Mouse (Mus musculus) layer of hippocampus, postnatal 25 days (tissue): Measurements from ENCODE around the gene Nipa2. TPM values are rescaled to one million over a fixed set of nuclear protein-coding genes. Genes with fewer than 3 reads are reported as not detected.

Experiments
- DNase-seq, 2 experiments: peaks; one replicate each; pipeline ENCODE4 v3.0.0; 2022; ENCODE audit warnings: mixed read lengths in 2 of 2, low spot score in 1 of 2; ENCODE audit errors: extremely low spot score in 1 of 2
- total RNA-seq, 2 experiments: library from RNA; stranded (reverse); gene quantifications; 2 replicates each; pipeline ENCODE4 v1.2.3; 2021

The Nipa2 gene
- 10 to 100 TPM; 50.9 to 51.0 TPM for total RNA-seq

DNA sequence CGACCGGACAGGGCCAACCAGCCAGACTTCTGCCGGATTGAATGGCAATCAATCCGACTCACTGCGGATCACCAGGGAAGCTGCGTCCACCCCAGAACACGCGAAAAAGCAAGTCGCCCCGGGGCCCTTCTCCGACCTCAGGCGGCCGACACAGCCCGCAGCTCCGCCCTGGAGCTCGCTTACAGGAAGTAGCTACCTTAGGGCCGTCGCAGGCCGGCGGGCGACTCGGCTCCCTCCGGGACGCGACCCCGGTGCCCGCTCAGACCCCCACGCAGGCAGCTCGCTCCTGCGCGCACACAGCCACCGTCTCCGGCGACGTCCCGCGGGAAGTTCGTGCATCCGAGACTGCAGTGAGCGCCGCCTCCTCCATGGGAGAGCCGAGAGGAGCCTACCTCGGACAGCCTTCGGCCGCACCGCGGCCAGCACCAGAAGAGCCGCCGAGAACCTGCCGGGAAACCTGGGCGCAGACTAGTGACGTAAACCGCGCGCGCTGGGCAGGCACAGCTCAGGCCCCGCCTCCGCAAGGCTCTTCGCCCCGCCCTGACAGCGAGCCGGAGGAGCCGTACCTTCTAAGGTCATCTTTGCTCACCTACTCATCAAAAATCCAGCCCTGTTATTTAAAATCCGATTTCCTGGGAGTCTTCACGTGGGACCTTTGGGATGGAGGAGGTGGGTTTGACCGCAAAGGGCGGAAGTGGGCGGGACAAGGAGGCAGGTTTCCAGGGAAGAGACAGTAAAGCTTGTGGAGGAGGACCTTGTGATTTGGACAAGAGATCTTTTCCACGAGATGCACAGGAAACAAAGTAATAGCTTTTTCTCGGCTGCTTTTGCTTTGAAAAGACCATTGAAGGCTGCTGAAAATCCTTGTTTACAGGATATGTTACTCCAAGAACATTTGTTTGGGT, at the start of gene Nipa2:
Nipa2 (minus strand) TSS at position 473 of the 905 bp plus-strand sequence.
- DNase-seq = peak; percentile 92 to 94

DNA sequence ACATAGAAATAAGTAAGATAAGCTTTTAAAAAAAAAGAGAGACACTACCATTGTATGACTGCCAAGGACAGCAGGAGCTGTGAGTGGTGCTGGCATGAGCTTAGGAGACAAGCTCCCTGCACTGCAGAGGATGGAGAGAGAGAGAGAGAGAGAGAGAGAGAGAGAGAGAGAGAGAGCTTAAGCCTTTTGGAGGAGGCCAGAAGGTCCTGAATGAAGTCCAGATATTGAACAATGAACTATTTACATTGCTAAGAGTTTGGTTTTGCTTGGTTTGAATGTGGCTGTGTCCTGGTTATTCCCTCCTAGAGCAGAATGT, 48.7 kb upstream of the Nipa2 start:
- DNase-seq = no peak

DNA sequence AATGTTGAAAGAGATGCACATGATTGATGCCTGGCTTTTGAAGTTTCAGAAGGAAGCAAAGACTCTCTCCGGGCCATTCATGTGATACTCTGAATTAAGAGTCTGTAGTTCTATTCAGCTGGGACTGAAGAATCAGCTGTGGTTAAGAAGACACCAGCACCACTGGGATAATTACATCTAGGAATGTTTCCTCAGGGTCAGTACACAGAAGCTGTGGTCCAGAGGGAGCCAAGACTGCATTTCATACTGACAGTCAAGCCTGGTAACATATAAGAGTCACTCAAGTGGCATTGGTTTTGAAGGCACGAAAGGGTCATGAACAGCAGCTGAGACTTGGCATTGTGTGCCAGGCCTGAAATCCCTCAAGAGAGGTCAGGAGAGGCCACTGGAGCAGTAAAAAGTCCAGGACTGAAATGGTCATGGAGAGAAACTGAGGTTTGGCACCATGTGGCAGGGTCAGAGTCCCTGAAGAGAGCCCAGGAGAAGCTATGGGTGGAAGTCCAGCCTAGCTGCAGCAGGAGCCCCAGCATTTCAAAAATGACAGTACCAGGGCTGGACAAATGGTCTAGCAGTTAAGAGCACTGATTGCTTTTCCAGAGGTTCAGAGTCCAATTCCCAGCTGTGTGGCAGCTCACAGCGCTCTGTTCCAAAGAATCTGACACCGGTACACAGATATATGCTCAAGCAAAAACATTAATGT, 48.2 kb upstream of the Nipa2 start:
- DNase-seq = no peak

DNA sequence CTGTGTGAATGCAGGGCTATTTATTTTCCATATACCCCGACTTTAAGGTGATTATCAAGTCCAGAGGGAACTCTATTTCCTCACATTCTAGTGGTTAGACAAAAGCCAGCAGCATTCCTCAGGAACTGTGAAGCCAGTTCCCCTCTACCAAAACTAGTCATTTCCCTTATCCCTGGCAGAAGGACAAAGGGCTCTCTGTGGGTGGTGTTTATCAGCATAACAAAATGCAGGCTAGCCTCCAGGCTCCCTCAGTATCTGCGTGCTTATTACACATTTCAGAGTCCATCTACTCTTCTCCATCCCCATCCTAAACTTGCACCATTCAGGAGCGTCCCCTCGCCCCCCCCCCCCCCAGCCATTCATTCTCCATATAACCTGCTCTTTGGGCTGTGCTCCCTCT, 36.7 kb upstream of the Nipa2 start:
- DNase-seq = no peak

DNA sequence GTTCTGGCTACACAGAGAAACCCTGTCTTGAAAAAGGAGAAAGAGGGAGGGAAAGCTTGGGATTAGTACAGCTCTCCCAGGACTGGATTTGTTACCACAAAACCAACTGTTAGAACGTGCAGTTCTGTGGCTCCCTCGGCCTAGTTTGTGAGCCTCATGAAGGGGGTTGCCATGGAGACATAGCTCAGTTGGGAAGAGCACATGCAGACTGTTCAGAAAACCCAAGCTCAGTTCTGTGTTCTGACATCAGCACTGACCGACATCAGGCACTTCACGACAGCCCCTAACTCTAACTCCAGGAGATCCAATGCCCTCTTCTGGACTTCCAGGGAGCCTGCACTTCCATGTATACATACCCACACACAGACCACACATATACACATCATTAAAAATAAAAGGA, 32.7 kb upstream of the Nipa2 start:
- DNase-seq = no peak

DNA sequence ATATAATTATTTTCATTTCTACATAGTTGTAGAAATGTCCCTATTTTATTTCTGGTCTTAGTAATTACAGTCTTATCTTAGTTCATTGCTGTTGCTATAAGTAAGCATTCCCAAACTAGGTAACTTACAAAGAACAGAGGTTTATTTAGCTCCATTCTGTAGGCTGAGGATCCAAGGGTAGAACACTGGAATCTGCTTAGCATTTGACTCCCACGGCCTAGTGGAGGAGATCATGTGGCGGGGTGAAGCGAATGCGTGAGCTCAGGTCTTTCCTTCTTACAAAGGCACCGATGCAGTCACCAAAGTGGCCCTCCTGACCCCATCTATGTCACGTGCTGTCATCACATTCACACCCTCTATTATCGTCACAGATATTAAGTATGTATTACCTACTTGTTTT, 29.6 kb upstream of the Nipa2 start:
- DNase-seq = no peak

DNA sequence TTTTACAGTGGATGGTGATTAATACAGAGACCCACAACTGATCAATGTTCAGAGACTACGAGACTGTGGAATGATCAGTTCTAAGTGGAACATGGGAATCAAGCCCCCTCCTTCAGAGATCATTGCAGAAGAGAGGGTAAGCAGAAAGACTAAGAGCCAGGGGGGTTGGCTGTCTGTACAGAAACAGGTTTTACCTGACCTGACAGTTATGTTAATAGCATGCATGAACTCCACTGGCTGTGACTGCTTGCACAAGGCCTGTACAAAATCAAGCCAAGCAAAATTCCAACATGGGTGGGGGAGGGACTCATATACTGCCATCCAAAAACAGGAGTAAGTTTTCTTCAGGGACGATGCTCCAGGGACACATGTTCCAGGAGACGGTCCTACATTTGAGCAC, 28.9 kb upstream of the Nipa2 start:
- no peak for DNase-seq

DNA sequence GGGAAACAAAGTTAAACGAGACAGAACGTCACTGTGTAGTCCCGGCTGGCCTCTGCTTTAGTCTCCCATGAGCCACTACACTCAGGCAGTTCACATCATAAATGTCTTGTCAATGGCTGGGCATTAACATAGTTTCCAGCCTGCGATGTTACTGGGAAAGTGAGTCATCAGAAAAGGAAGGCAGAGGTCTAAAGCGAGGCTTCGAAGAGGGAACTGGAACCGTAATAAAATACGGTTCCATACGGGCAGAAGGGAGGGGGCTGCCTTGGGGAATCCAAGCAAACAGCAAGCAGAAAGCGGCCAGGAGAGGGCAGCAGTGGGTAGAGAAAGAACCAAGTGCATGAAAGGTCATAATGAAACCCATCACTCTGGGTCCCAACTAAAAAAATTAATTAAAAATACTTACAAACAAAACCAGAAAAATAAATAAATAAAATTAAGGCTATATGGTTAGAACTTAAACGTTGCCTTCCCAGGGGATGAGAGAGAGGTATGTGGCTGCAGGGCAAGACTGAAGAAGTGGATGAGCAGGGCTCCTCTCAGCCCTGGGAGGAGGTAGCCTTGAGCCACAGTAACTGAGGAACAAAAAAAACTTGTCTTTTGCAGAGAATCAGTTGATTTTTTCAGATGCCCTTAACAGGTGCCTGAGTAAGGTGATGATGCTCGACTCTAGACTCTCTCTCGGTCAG, 24.4 kb upstream of the Nipa2 start:
- DNase-seq = peak; percentile 78 to 96

DNA sequence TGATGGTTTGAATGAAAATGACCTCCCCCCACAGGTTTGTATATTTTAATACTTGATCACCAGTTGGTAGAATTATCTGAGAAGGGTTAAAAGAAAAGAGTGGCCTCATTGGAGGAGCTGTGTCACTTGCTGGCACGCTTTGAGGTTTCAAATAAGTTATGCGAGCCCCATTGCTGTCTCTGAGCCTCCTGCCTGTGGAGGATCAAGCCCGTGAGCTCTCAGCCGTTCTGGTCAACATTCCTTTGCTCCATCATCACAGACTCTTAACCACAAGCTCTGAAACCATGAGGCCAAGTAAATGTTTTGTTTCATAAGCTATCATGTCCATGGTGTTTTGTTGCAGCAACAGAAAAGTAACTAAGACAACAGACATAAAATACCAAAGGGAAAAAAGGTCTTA, 22.5 kb upstream of the Nipa2 start:
- no peak for DNase-seq

DNA sequence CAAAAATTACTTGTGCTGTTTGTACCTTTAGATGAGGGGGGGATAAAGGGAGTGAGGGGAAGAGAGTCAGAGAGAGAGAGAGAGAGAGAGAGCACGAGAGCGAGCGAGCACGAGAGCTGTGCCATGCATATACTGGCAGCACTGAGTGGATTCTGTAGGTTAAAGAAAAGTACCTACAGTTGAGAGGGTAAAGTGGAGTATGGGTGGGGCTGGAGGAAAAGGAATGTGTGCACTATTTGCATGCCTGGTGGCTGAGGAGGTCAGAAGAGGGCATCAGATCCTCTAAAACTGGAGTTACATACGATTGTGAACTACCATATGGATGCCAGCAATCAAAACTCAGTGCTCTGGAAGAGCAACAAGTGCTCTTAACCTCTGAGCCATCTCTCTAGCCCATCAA, 20.8 kb upstream of the Nipa2 start:
- no peak for DNase-seq

DNA sequence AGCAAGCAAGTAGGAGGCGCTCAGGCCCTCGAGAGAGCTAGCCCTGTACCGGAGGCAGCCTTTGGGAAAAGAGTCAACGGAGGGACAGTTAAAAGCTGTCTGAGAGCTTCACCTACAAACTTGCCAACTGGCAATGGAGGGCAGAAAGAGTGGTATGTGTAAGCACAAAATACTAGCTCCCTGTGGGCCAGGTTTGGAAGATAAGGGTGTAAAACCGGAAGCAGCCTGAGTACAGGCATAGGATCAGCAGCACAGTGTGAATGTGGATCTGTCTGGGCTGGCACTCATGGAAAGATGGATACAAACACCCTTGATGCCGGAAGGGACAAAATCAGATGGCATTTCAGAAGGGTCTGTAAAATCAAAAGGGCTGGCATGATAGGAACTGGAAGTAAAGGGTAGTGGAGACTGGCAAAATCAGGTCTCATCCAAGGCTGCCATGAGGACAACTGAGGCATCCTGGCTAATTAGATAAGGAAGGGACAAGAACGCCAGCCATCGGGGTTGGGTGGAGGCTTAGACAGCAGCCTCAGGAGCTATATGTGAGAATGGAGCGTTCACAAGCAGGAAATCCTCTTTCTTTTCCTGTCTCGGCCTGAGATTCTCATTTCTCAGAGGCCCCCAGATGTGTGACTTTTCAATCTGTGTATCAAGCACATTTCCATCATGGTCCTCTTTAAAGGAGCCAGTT, 19.9 kb upstream of the Nipa2 start:
- no peak for DNase-seq

DNA sequence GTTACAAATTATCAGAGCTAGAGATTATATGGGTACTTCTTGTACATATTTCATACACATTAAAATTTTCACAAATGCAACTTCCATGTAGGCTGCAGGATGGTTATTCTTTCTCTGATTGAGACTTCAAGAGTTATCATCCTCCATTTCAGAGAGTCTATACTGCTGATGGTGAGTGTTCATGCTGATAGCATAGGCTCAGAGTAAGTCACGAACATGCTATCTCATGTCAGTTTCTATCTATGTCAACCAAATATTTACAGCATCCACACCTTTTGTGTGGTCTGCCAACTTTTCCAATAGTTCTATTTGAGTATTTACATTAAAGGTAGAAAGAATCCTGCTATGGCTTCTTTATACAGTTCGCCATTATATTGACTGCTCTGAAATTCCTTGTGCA, 19.2 kb upstream of the Nipa2 start:
- DNase-seq = no peak

DNA sequence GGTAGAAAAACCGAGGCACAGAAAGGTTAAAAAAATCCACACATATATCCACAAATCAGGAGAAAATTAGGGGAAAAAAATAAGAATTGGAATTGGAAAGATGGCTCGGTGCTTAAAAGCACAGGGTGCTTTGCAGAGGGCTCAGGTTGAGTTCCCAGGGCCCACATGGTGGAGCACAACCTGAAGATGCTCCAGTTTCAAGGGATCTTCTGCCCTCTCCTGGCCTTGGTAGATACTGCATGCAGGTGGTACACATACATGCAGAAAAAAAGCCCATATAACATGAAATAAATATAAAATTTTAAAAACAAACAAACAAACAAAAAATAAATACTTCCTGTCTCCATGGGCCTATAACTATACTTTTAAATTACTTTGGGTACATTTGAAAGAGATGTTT, 12.2 kb upstream of the Nipa2 start:
- no peak for DNase-seq

DNA sequence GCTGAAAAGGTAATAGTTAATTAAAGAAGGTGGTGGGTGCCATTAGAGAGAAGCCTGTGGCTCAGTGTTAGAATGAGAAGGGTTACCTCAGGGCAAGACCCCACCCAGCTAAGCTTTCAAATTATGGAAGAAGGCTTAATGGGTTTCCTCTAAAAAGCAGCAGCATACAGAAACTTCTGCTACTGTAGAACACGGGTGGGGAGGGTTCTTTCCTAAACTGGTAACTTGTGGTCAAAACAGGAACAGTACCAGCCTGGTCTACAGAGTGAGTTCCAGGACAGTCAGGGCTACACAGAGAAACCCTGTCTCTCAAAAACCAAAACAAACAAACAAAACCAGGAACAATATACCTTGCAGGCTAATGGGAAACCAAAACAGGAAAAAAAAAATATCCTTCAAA, 7.1 kb upstream of the Nipa2 start:
- DNase-seq = no peak

DNA sequence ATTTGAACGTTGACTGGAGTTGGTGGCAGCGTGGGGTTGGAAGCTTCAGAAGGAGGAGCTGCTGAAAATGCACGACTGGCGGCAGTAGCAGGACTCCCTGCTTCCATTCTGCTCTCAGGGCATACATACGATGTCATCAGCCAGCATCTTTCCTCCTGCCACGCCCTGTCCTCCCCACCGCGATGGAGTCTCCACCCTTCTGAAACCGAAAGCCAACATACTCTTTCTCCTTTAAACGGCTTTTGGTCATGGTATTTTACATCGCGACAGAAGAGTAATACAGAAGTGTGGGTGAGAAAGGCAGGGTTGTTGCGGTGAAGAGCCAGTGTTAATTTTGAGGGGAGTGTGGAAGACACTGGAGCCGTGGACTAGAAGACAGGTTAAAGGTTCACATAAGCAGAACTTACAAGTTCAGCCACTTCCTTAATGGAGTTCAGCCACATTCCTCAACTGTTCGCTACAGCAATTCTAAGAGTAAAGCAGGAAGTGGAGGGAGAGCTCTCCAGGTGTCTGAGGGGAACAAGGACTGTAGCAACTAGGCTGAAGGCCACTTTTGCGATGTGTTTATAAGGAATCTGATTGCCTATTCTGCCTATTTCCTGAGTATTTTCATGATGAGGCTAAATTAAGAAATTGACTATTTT, 6.1 kb upstream of the Nipa2 start:
- no peak for DNase-seq

DNA sequence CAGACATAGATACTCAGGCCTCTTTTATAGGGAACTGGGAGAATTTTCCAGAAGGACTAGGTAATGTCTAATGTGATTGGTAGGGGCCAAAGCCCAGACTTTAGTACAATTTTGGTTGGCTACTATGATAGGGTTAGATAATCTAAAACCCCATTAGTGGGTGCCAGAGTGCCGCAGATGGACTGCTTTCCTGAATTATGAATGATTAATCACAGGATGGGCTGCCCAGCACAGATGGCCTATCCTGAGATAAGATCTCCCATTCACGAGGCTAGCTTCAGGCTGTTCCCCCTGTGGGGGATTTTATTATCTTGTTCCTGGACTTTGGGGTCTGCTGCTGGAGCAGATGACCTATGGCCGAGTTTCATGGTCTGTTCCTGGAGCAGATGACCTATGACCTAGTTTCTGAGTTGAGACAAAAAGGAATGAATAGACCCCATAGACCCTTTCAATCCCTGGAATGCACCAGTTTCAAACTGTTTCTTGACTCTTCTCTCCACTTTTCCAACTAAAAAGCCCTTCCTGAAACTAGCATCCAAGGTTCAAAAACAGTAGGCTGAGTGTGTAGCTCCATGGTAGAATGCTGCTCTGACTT, 4.7 kb upstream of the Nipa2 start:
- DNase-seq = no peak

DNA sequence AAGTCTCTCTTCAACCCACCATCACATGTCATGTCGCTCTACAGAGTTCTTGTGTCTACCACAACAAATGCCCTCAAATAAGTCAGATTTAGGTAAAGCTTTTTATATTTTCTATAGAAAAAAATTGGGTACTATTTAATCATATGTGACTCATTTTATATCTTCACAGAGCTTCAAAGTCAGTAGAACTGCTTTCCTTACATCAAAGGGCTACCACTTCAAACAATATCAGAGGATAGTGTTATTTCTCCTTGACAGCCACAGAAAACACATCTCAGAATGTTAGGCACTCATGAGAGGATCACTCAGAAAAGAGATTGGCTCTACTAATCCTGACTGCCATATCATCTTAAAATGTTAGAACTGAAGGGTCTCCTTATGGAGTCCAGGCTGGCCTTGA, 1.8 kb downstream of the Nipa2 start:
- DNase-seq = no peak

DNA sequence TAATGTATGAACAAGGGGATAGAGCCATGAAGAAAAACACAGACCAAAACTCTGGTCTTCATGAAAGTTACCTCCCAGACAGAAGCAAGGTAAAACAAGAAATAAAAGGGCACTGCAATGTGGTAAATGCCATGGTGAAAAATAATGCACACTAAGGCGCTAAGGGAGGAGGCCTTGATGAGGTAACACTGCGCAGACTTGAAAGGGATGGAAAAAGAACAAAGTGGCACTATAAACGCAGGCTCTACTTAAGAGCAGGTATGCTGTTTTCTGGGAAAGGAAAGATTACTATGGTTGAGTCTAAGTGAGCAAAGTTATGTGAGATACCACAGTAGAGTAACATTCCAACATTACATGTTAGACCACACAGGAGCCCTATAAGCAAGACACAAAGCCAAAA, 2.5 kb downstream of the Nipa2 start:
- DNase-seq = no peak

DNA sequence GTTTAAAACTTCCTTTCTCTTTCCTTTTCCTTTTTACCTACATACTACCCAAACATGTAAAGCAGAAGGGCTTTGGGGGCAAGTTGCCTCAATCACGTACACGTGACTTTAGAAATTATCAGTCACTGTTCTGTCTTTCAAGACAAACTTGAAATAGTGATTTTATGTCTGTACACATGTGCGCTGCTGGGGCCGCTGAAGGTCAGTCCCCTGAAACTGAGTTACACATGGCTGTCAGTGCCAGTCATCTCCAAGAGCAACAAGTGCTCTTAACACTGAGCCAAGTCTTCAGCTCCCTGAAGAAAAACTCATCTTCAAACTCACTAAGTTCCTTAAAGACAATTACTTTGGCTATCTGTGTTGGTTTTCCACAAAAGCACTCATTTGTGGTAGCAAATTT, 4.4 kb downstream of the Nipa2 start:
- DNase-seq = no peak

DNA sequence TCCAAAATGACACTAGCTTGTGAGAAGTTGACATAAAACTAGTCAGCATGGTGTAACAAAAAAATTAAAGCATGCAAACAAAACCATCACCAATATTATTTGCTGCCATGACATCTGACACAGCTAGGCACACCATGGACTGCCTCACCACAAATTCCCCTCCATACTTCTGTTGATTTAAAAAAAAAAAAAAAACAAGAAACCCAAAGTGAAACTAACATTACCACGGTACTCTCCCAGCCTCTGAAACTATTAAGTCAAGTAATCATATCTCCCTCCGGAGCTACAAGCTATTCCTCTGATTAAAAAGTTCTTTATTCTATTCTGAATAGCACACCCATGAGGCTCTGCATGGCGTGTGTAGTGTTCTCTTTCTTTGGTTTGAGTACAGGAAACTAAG, 5.1 kb downstream of the Nipa2 start:
- no peak for DNase-seq
